Mouse (Mus musculus) hindbrain, embryonic 16.5 days (tissue): ENCODE data around the gene Smarca4. TPM values are rescaled to one million over a fixed set of nuclear protein-coding genes. Genes with fewer than 3 reads are reported as not detected.

Experiments used
- ATAC-seq: fragments of 200-750 bp; cut with Nextera tagmentation; 2 replicates; pipeline ENCODE4 v1.8.0; 2017; ENCODE audit warnings: moderate TSS enrichment, moderate library complexity
- H3K27ac ChIP-seq: fragments of 300-500 bp; sonication (generic); 2 replicates; pipeline ENCODE4 v1.5.1; 2014; ENCODE audit warnings: low read depth, mild to moderate bottlenecking, control low read depth, low read length, moderate library complexity
- H3K27me3 ChIP-seq: fragments of 300-500 bp; sonication (generic); replicated peaks from 2 replicates; pipeline ENCODE4 v1.6.1; 2014; ENCODE audit warnings: low read length; ENCODE audit not compliant: control insufficient read depth, insufficient read depth
- H3K36me3 ChIP-seq: fragments of 300-500 bp; sonication (generic); 2 replicates; pipeline ENCODE4 v1.6.1; 2014; ENCODE audit warnings: mild to moderate bottlenecking, low read length, moderate library complexity, mixed read lengths; ENCODE audit not compliant: control insufficient read depth, insufficient read depth
- H3K4me1 ChIP-seq: fragments of 300-500 bp; sonication (generic); 2 replicates; pipeline ENCODE4 v1.6.1; 2014; ENCODE audit warnings: low read depth, low read length; ENCODE audit not compliant: control insufficient read depth, insufficient read depth
- H3K4me2 ChIP-seq: fragments of 300-500 bp; sonication (generic); 2 replicates; pipeline ENCODE4 v1.6.1; 2014; ENCODE audit warnings: mild to moderate bottlenecking, low read length, control low read depth, moderate library complexity
- H3K4me3 ChIP-seq: fragments of 300-500 bp; sonication (generic); 2 replicates; pipeline ENCODE4 v1.5.1; 2014; ENCODE audit warnings: mild to moderate bottlenecking, low read length, control low read depth, moderate library complexity
- H3K9ac ChIP-seq: fragments of 300-500 bp; sonication (generic); 2 replicates; pipeline ENCODE4 v1.6.1; 2014; ENCODE audit warnings: low read depth, mild to moderate bottlenecking, control low read depth, low read length, moderate library complexity
- H3K9me3 ChIP-seq: fragments of 300-500 bp; sonication (generic); 2 replicates; pipeline ENCODE4 v1.6.1; 2014; ENCODE audit warnings: mild to moderate bottlenecking, low read length, moderate library complexity; ENCODE audit not compliant: control insufficient read depth
- whole genome bisulfite sequencing: fragments of 180-500 bp; shearing (Covaris S2); extraction: QIAGEN DNeasy Blood & Tissue Kit; methylation state at CpG from one replicate; pipeline ENCODE4 v1.1.7; 2014; 5-methylcytosine and 5-hydroxymethylcytosine counted together
- polyA plus RNA-seq: library from polyadenylated mRNA; unstranded; fragments of >200 nt; fragmentation: Nextera tagmentation; extraction: Ambion mirVana; gene quantifications from 2 replicates; pipeline ENCODE4 v1.2.1, GENCODE M21; 2015

The Smarca4 gene
- polyA plus RNA-seq, 1 experiment from 2014 or later, result 109 TPM

DNA sequence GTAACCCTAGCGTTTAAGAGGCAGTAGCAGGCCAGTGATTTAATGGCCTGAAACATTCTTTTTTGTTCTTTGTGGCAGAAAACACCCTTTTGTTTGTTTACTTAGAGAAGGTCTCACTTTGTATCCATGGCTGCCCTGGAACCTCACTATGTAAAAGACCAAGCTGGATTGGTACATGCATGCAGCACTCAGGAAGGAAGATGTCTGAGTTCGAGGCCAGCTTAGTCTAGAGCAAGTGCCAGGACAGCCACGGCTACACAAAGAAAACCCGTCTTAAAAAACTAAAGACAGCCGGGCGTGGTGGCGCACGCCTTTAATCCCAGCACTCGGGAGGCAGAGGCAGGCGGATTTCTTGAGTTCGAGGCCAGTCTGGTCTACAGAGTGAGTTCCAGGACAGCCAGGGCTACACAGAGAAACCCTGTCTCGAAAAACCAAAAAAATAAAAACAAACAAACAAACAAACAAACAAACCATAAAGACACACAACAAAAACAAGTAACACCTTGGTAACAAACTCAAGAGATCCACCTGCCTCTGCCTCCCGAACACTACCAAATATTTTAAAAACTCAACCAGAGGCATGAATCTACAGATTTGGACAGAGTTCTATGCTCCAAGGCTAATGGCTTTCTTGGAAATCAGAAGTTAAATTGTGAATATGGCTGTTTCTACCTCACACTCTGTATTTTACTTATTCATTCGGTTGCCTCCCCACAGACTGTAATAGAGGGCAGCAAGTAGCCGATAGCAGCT is 929 bp upstream of the Smarca4 start:
- Histone ChIP-seq H3K9ac (peak overlapping the region; percentile 84), H3K4me2 (peak overlapping the region; percentile 80), H3K4me3 (peak overlapping the region; percentile 72), H3K4me1 (peaks cover 13% of the 10 kb centered on the region), H3K36me3 (no peaks in the 10 kb centered on the region), H3K27ac (peak overlapping the region; percentile 96), H3K9me3 (no peaks in the 10 kb centered on the region), H3K27me3 (no peaks in the 10 kb centered on the region)
- 76% methylated on average over 15 of the region's 15 CpGs for WGBS
- no peak for ATAC-seq

DNA sequence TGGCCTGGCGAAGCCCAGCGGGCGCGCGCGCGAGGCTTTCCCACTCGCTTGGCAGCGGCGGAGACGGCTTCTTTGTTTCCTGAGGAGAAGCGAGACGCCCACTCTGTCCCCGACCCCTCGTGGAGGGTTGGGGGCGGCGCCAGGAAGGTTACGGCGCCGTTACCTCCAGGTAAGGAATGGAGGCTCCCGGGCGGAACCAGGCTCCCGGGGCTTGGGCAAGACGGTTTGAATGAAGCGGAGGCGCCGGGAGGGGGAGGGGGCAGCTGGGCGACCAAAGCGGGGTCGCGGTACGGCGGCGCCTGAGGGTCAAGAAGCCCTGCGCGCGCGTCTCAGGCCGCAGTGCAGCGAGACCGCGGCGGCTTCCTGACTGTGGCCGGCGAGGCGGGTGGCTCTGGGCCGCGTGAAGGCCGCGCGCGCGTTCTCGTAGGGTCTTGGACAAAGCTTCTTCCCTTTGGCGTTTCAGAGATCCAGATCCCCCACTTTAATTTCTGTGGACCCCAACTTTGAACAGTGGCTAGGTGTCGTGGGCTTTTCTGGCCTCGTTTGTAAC is 338 bp downstream of the Smarca4 start:
- Histone ChIP-seq H3K36me3 (no peaks in the 10 kb centered on the region), H3K4me2 (peak overlapping the region; percentile 80), H3K4me3 (peak overlapping the region; percentile 72), H3K9ac (peak overlapping the region; percentile 89), H3K9me3 (no peaks in the 10 kb centered on the region), H3K4me1 (peaks cover 13% of the 10 kb centered on the region), H3K27me3 (no peaks in the 10 kb centered on the region), H3K27ac (peak overlapping the region; percentile 98)
- ATAC-seq, result peak; percentile 84
- WGBS, result under 1% methylated on average over 54 of the region's 57 CpGs

DNA sequence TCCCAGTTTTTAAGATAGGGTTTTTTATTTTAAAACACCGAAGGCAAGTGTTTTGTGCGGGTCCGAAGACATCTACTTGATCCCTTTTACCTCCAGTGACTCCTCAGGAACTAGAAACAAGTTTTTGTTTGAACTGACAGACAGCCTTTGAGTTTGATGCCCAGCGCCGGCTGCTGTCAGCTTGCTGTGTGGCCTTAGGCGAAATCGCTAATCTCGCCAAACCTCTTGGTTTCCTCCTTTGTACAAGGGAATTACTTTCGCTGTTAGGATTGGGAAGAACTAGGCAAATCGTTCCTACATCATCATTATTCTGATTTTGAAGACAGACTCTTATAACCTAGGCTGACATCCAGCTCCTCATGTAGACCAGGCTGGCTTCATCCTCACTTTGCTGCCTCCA is 1.1 kb downstream of the Smarca4 start:
- WGBS, result 2% methylated on average over 10 of the region's 10 CpGs
- Histone ChIP-seq H3K9ac (peak overlapping the region; percentile 89), H3K4me1 (peaks cover 13% of the 10 kb centered on the region)

DNA sequence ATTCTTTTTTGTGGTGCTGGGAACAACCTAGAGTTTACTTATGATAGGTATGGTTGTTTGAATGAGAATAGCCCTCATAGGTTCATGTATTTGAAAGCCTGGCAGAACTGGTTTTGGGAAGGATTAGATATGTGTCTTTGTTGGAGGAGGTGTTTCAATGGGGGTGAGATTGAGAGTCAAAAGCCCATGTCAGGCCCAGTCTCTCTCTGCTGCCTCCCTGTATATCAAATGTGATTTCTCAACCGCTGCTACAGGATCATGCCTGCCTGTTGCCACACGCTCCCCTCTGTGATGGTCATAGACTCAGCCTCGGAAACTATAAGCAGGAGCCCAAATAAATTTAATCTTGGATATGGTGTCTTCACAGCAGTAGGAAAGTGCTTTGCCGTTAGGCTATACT is 4.3 kb downstream of the Smarca4 start:
- 84% methylated on average over 4 of the region's 4 CpGs for WGBS
- no peaks in the 10 kb centered on the region for H3K27me3 ChIP-seq
- H3K4me2 ChIP-seq, result no peak overlapping the region
- no peaks in the 10 kb centered on the region for H3K36me3 ChIP-seq
- H3K4me1 ChIP-seq, result peaks cover 13% of the 10 kb centered on the region
- H3K4me3 ChIP-seq, result no peak overlapping the region
- H3K27ac ChIP-seq, result no peak overlapping the region
- ATAC-seq, result no peak
- H3K9ac ChIP-seq, result no peak overlapping the region
- H3K9me3 ChIP-seq, result no peaks in the 10 kb centered on the region

More for the DNA sequence above, 1.1 kb downstream of the Smarca4 start:
- Histone ChIP-seq H3K9me3 (no peaks in the 10 kb centered on the region), H3K4me2 (peak overlapping the region; percentile 80), H3K4me3 (peak overlapping the region; percentile 72), H3K27ac (peak overlapping the region; percentile 98), H3K27me3 (no peaks in the 10 kb centered on the region), H3K36me3 (no peaks in the 10 kb centered on the region)
- ATAC-seq, result no peak

DNA sequence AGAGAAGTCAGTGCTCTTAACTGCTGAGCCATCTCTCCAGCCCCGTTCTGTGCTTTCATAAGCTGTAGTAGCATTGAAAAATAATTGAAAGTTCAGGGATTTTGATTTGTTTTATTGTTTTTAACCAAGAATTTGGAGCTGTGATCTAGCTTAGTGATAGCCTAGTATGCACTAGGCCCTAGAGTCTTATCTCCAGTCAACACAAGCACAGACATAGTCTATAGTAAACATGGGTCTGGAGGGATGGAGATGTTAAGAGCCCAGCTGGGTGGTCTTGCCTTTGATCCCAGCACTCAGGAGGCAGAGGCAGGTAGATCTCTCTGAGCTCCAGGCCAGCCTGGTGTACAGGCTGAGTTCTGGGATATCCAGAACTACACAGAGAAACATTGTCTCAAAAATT is 6.7 kb downstream of the Smarca4 start:
- no peak overlapping the region for H3K9ac ChIP-seq
- no peak for ATAC-seq
- H3K4me3 ChIP-seq, result no peak overlapping the region
- no peaks in the 10 kb centered on the region for H3K9me3 ChIP-seq
- H3K27ac ChIP-seq, result no peak overlapping the region
- peaks cover 13% of the 10 kb centered on the region for H3K4me1 ChIP-seq
- WGBS, result 100% methylated on average over 1 of the region's 1 CpGs
- no peaks in the 10 kb centered on the region for H3K27me3 ChIP-seq
- H3K36me3 ChIP-seq, result no peaks in the 10 kb centered on the region
- no peak overlapping the region for H3K4me2 ChIP-seq

DNA sequence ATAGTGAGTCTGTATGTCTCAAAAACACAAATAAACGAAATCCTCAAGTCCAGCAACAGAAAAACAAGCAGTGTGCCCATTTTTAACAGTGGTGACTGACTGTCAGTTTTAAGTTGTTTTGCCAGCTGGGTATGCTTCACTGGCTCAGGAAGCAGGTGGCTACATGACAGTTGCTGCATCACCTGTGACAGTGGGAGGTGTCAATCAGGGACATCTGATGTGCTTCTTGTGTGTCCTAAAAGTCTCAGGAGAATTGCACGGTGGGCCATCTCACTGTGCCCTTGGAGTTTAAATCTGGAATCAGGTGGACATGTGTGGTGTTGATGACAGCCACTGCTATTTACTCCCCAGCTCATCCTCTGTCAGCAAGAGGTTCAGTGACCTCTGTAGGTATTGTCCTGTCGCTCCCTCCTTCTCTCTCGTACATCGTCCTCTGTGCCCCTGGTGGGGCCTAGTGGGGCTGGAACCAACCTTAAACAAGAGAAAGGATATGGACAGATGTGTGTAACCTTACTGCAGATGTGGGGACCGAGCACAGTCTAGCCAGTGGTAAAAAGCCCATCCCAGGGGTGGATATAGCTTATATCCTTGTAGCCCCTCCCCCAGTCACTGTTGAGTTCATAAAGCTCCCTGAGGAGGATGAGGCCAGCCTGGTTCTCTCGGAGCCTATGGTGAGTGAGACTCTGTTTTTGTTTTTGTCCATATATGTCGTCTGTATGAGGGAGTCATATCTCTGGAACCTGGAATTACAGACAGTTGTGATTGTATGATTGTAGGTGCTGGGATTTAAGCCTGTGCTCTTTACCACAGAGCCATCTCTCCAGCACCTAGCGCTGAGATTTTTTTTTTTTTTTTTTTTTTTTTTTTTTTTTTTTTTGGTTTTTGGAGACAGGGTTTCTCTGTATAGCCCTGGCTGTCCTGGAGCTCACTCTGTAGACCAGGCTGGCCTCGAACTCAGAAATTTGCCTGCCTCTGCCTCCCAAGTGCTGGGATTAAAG is 9.7 kb downstream of the Smarca4 start:
- 0 out of 2 replicates have a peak, but pooled peaks have one; percentile 37 for ATAC-seq
- WGBS, result 85% methylated on average over 9 of the region's 10 CpGs
- H3K4me3 ChIP-seq, result no peak overlapping the region

DNA sequence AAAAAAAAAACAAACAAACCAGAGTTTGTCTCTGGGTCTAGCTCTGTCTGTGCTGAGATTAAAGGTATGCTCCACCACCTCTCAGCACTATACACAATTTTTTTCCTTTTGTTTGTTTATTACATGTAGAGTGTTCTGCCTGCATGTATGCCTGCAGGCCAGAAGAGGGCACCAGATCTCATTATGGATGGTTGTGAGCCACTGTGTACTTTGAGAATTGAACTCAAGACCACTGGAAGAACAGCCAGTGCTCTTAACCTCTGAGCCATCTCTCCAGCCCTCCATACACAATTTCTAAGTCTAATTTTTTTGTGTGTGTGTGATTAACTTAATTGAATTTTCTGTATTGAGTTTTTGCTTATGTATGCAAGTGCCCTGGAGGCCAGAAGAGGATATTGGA is 10.6 kb downstream of the Smarca4 start:
- Histone ChIP-seq H3K9me3 (no peaks in the 10 kb centered on the region), H3K4me1 (peaks cover 3% of the 10 kb centered on the region; the same call in 1 of the 2 replicates), H3K27ac (no peak overlapping the region), H3K4me2 (no peak overlapping the region), H3K27me3 (no peaks in the 10 kb centered on the region), H3K9ac (no peak overlapping the region), H3K4me3 (no peak overlapping the region), H3K36me3 (no peaks in the 10 kb centered on the region)
- no peak for ATAC-seq

More for the DNA sequence above, 9.7 kb downstream of the Smarca4 start:
- Histone ChIP-seq H3K4me1 (peaks cover 3% of the 10 kb centered on the region; the same call in 1 of the 2 replicates), H3K4me2 (no peak overlapping the region), H3K9ac (no peak overlapping the region), H3K27ac (no peak overlapping the region), H3K36me3 (no peaks in the 10 kb centered on the region), H3K27me3 (no peaks in the 10 kb centered on the region), H3K9me3 (no peaks in the 10 kb centered on the region)

DNA sequence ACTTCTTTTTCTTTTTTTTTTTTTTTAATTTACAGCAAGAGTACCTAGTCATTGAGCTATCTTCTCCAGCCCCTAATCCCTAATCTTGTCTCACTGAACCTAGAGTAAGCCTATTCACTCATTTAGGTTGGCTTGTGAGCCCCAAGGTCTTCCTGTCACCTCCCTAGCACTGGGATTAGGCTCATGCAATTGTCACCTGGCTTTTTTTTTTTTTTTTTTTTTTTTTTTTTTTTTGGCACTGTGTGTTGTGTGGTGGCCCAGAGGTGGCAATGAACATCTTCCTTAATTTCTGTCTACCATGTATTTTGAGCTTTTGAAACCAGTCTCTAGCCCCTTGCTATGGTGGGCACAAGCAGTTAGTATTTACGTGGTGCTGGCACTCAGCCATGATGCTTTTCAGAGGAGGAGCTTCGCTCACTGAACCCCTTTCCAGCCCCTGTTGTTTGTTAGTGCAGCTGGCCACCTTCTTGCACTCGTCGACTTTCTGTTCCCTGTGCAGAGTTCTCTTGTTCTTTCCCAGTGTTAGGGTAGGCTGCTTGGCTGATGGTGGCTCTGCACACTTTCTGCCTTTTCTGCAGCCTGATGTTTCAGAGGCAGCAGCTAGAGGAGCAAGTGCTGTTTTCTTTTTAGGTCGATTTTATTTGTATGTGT is 11.3 kb downstream of the Smarca4 start:
- Histone ChIP-seq H3K9me3 (no peaks in the 10 kb centered on the region), H3K36me3 (no peaks in the 10 kb centered on the region), H3K27ac (no peak overlapping the region), H3K4me3 (no peak overlapping the region), H3K27me3 (no peaks in the 10 kb centered on the region), H3K4me1 (peaks cover 3% of the 10 kb centered on the region; the same call in 1 of the 2 replicates), H3K4me2 (no peak overlapping the region), H3K9ac (no peak overlapping the region)
- no peak for ATAC-seq
- 62% methylated on average over 5 of the region's 5 CpGs for WGBS
